Mouse (Mus musculus) stomach, embryonic 15.5 days (tissue): Measurements from ENCODE around the gene Ntn1. TPM values are rescaled to one million over a fixed set of nuclear protein-coding genes. Genes with fewer than 3 reads are reported as not detected.

Experiments used
- ATAC-seq: fragments of 200-750 bp; cut with Nextera tagmentation; 2 replicates; pipeline ENCODE4 v1.8.0; 2017; ENCODE audit warnings: low read depth, moderate number of reproducible peaks, moderate TSS enrichment; ENCODE audit not compliant: insufficient read depth, low FRiP score
- H3K27ac ChIP-seq: fragments of 300-500 bp; sonication (generic); 2 replicates; pipeline ENCODE4 v1.5.1; 2015; ENCODE audit warnings: mild to moderate bottlenecking, inconsistent platforms
- H3K27me3 ChIP-seq: fragments of 300-500 bp; sonication (generic); replicated peaks from 2 replicates; pipeline ENCODE4 v1.6.1; 2015; ENCODE audit warnings: inconsistent platforms
- H3K36me3 ChIP-seq: fragments of 300-500 bp; sonication (generic); 2 replicates; pipeline ENCODE4 v1.6.1; 2015; ENCODE audit warnings: inconsistent platforms
- H3K4me1 ChIP-seq: fragments of 300-500 bp; sonication (generic); 2 replicates; pipeline ENCODE4 v1.6.1; 2015; ENCODE audit warnings: inconsistent platforms
- H3K4me2 ChIP-seq: fragments of 300-500 bp; sonication (generic); 2 replicates; pipeline ENCODE4 v1.6.1; 2015; ENCODE audit warnings: mild to moderate bottlenecking, inconsistent platforms
- H3K4me3 ChIP-seq: fragments of 300-500 bp; sonication (generic); replicated peaks from 2 replicates; pipeline ENCODE4 v1.5.1; 2015; ENCODE audit warnings: inconsistent platforms
- H3K9ac ChIP-seq: fragments of 300-500 bp; sonication (generic); 2 replicates; pipeline ENCODE4 v1.6.1; 2015; ENCODE audit warnings: inconsistent platforms
- H3K9me3 ChIP-seq: fragments of 300-500 bp; sonication (generic); 2 replicates; pipeline ENCODE4 v1.6.1; 2016; ENCODE audit warnings: inconsistent platforms
- WGBS: fragments of 180-500 bp; shearing (Covaris S2); methylation state at CpG from one replicate; pipeline ENCODE4 v1.1.7; 2015; 5-methylcytosine and 5-hydroxymethylcytosine counted together
- polyA plus RNA-seq: library from polyadenylated mRNA; unstranded; fragments of >200 nt; fragmentation: Nextera tagmentation; extraction: Ambion mirVana; gene quantifications from 2 replicates; pipeline ENCODE4 v1.2.1, GENCODE M21; 2015

Ntn1 gene
- polyA plus RNA-seq, 1 experiment from 2014 or later = 16.1 TPM

- WGBS = 71% methylated on average over 12 of the region's 12 CpGs
- Histone ChIP-seq H3K4me3 (no peak overlapping the region), H3K27ac (no peak overlapping the region), H3K4me2 (no peak overlapping the region), H3K27me3 (no peaks in the 10 kb centered on the region), H3K9ac (no peak overlapping the region), H3K9me3 (no peaks in the 10 kb centered on the region), H3K36me3 (no peaks in the 10 kb centered on the region), H3K4me1 (peaks cover 11% of the 10 kb centered on the region)
- no peak for ATAC-seq
These were observed 126.8 kb downstream of the Ntn1 start for GRCm38 (mm10) chr11:68273855-68274254.

- H3K9ac ChIP-seq = no peak overlapping the region
- H3K4me3 ChIP-seq = no peak overlapping the region
- H3K27ac ChIP-seq = no peak overlapping the region
- no peaks in the 10 kb centered on the region for H3K36me3 ChIP-seq
- no peak for ATAC-seq
- no peak overlapping the region for H3K4me2 ChIP-seq
- H3K4me1 ChIP-seq = peaks cover 11% of the 10 kb centered on the region
- 60% methylated on average over 19 of the region's 19 CpGs for WGBS
- H3K27me3 ChIP-seq = no peaks in the 10 kb centered on the region
- H3K9me3 ChIP-seq = no peaks in the 10 kb centered on the region
These were observed 129.7 kb downstream of the Ntn1 start for GRCm38 (mm10) chr11:68270730-68271467.

- ATAC-seq = no peak
- Histone ChIP-seq H3K9me3 (no peaks in the 10 kb centered on the region), H3K4me3 (no peak overlapping the region), H3K9ac (no peak overlapping the region), H3K4me2 (no peak overlapping the region), H3K4me1 (0 out of 2 replicates have a peak, but pooled peaks cover 5% of the 10 kb centered on the region), H3K27ac (no peak overlapping the region), H3K36me3 (no peaks in the 10 kb centered on the region), H3K27me3 (no peaks in the 10 kb centered on the region)
- 84% methylated on average over 5 of the region's 5 CpGs for WGBS
These were observed 136.3 kb downstream of the Ntn1 start for GRCm38 (mm10) chr11:68264276-68264675.

GRCm38 (mm10) chr11:68263100-68263499, 137.5 kb downstream of the Ntn1 start:
- H3K4me3 ChIP-seq = no peak overlapping the region
- no peak overlapping the region for H3K9ac ChIP-seq
- H3K9me3 ChIP-seq = no peaks in the 10 kb centered on the region
- no peak overlapping the region for H3K4me2 ChIP-seq
- H3K27me3 ChIP-seq = no peaks in the 10 kb centered on the region
- 0 out of 2 replicates have a peak, but pooled peaks cover 5% of the 10 kb centered on the region for H3K4me1 ChIP-seq
- no peak overlapping the region for H3K27ac ChIP-seq
- 87% methylated on average over 5 of the region's 5 CpGs for WGBS
- no peaks in the 10 kb centered on the region for H3K36me3 ChIP-seq
- ATAC-seq = no peak

GRCm38 (mm10) chr11:68261162-68261892, 139.3 kb downstream of the Ntn1 start:
- ATAC-seq = no peak
- Histone ChIP-seq H3K9me3 (no peaks in the 10 kb centered on the region), H3K4me2 (no peak overlapping the region), H3K27me3 (no peaks in the 10 kb centered on the region), H3K4me1 (0 out of 2 replicates have a peak, but pooled peaks cover 5% of the 10 kb centered on the region), H3K27ac (no peak overlapping the region), H3K4me3 (no peak overlapping the region), H3K9ac (no peak overlapping the region), H3K36me3 (no peaks in the 10 kb centered on the region)
- WGBS = 64% methylated on average over 10 of the region's 10 CpGs

- Histone ChIP-seq H3K4me3 (no peak overlapping the region), H3K36me3 (no peaks in the 10 kb centered on the region), H3K27ac (no peak overlapping the region), H3K9me3 (no peaks in the 10 kb centered on the region), H3K27me3 (no peaks in the 10 kb centered on the region), H3K9ac (no peak overlapping the region), H3K4me2 (no peak overlapping the region), H3K4me1 (0 out of 2 replicates have a peak, but pooled peaks cover 5% of the 10 kb centered on the region)
- ATAC-seq = no peak
- WGBS = 92% methylated on average over 6 of the region's 6 CpGs
These were observed 140.2 kb downstream of the Ntn1 start for GRCm38 (mm10) chr11:68260399-68260798.

GRCm38 (mm10) chr11:68258498-68258897, 142.1 kb downstream of the Ntn1 start:
- H3K36me3 ChIP-seq = no peaks in the 10 kb centered on the region
- ATAC-seq = no peak
- H3K9me3 ChIP-seq = no peaks in the 10 kb centered on the region
- 0 out of 2 replicates have a peak, but pooled peaks cover 5% of the 10 kb centered on the region for H3K4me1 ChIP-seq
- WGBS = 72% methylated on average over 4 of the region's 4 CpGs
- H3K27me3 ChIP-seq = no peaks in the 10 kb centered on the region
- H3K4me2 ChIP-seq = no peak overlapping the region
- no peak overlapping the region for H3K9ac ChIP-seq
- no peak overlapping the region for H3K27ac ChIP-seq
- no peak overlapping the region for H3K4me3 ChIP-seq

- Histone ChIP-seq H3K9ac (no peak overlapping the region), H3K4me3 (no peak overlapping the region), H3K4me2 (no peak overlapping the region), H3K36me3 (no peaks in the 10 kb centered on the region), H3K4me1 (no peaks in the 10 kb centered on the region), H3K27ac (no peak overlapping the region), H3K27me3 (no peaks in the 10 kb centered on the region), H3K9me3 (no peaks in the 10 kb centered on the region)
- ATAC-seq = no peak
- WGBS = 64% methylated on average over 7 of the region's 7 CpGs
These were observed 147.1 kb downstream of the Ntn1 start for GRCm38 (mm10) chr11:68253531-68253930.

GRCm38 (mm10) chr11:68250106-68250505, 150.5 kb downstream of the Ntn1 start:
- ATAC-seq = no peak
- H3K27ac ChIP-seq = no peak overlapping the region
- WGBS = 65% methylated on average over 6 of the region's 6 CpGs

GRCm38 (mm10) chr11:68247897-68248296, 152.7 kb downstream of the Ntn1 start:
- Histone ChIP-seq H3K4me3 (no peak overlapping the region), H3K4me1 (no peaks in the 10 kb centered on the region), H3K9ac (no peak overlapping the region), H3K36me3 (no peaks in the 10 kb centered on the region), H3K9me3 (no peaks in the 10 kb centered on the region), H3K4me2 (no peak overlapping the region), H3K27me3 (no peaks in the 10 kb centered on the region), H3K27ac (no peak overlapping the region)
- no peak for ATAC-seq
- WGBS = 61% methylated on average over 6 of the region's 6 CpGs

More at GRCm38 (mm10) chr11:68250106-68250505, 150.5 kb downstream of the Ntn1 start:
- Histone ChIP-seq H3K36me3 (no peaks in the 10 kb centered on the region), H3K4me2 (no peak overlapping the region), H3K9me3 (no peaks in the 10 kb centered on the region), H3K9ac (no peak overlapping the region), H3K4me3 (no peak overlapping the region), H3K27me3 (no peaks in the 10 kb centered on the region), H3K4me1 (no peaks in the 10 kb centered on the region)

GRCm38 (mm10) chr11:68244992-68245261, 155.7 kb downstream of the Ntn1 start:
- H3K27me3 ChIP-seq = no peaks in the 10 kb centered on the region
- H3K36me3 ChIP-seq = no peaks in the 10 kb centered on the region
- H3K27ac ChIP-seq = no peak overlapping the region
- H3K4me2 ChIP-seq = no peak overlapping the region
- no peak overlapping the region for H3K9ac ChIP-seq
- no peaks in the 10 kb centered on the region for H3K9me3 ChIP-seq
- WGBS = 84% methylated on average over 5 of the region's 5 CpGs
- 0 out of 2 replicates have a peak, but pooled peaks cover 4% of the 10 kb centered on the region for H3K4me1 ChIP-seq
- H3K4me3 ChIP-seq = no peak overlapping the region
- ATAC-seq = no peak

- Histone ChIP-seq H3K36me3 (no peaks in the 10 kb centered on the region), H3K9me3 (no peaks in the 10 kb centered on the region), H3K4me2 (no peak overlapping the region), H3K27me3 (no peaks in the 10 kb centered on the region), H3K4me1 (0 out of 2 replicates have a peak, but pooled peaks cover 4% of the 10 kb centered on the region), H3K9ac (no peak overlapping the region), H3K4me3 (no peak overlapping the region), H3K27ac (no peak overlapping the region)
- no peak for ATAC-seq
- 77% methylated on average over 16 of the region's 16 CpGs for WGBS
These were observed 156.2 kb downstream of the Ntn1 start for GRCm38 (mm10) chr11:68244254-68244991.
